Mouse (Mus musculus) gastrocnemius, adult 8-10 months (tissue): ENCODE measurements around the gene Megf8. TPM values are rescaled to one million over a fixed set of nuclear protein-coding genes. Genes with fewer than 3 reads are reported as not detected.
A peak's percentile ranks its signal among the peaks of the same experiment; 100 is the strongest.

ENCODE experiments used
- DNase-seq, 2 experiments: peaks; one replicate each; pipeline ENCODE4 v3.0.0; 2022; ENCODE audit warnings: low spot score in 2 of 2
- total RNA-seq, 4 experiments: library from RNA; stranded (reverse); gene quantifications; 2 replicates each; pipeline ENCODE4 v1.2.4; 2022

Megf8 gene
- total RNA-seq, 4 experiments from 2014 or later, result 22.6 to 26.8 (median 25.0) TPM

DNA sequence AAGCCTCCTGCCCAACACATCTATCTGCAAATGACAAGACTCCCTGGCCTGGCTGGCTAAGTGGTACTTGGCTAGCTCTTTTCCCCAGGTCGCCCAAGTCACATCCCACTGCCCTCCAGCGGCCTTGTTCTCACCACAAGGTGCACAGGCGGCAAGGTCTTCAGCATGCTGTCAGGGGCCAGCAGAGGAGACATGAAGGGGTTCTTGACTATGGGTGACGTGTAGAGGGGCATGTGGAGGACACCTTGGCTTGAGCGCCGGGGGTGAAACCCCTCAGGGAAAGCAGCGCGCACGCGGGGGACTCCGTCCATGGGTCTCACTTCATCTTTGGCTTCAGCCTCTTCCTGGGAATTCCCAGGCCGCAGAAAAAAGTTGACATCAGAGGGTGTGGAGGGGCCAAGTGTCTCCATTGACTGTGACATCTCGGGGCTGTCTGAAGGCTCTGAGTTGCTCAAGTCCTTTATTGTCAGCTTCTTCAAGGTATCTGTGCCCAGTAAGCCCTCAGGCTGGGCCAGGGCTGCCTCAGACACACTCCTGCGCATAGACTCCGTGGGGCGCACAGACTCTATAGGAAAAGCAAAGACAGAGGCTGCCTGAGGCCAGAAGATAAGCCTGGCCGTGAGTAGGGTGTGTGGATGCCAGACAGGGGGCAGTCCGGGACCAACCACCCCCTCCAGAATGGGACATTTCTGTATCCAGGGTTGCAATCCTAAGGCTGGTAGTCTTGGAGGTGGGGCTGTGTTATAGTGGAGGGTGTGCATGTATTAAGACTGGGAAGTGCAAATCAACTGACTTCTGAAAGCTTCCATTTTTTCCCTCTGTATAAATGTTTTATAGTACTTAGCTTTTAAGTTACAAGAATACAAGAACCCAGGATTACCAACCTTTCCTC lies 63.7 kb downstream of the Megf8 start:
- no peak for DNase-seq

DNA sequence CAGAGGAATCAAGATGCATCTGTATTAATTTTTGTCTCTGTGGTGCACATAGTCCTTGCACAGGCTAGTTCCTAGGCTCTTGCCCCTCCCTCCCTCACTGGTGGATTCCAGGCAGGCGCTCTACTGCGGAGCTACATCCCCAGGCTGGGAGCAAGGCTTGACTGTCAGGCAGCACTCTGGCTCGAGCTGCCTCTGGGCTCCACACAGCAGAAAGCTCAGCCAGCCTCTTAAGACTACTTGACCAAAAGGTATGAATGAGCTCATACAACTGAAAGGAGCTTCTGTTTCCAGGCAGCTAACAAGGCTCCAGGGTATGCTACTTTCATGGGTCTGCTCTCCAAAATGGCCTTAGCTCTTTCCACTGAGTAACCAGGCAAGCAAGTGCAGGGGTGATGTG lies 64.3 kb downstream of the Megf8 start:
- DNase-seq, result no peak

DNA sequence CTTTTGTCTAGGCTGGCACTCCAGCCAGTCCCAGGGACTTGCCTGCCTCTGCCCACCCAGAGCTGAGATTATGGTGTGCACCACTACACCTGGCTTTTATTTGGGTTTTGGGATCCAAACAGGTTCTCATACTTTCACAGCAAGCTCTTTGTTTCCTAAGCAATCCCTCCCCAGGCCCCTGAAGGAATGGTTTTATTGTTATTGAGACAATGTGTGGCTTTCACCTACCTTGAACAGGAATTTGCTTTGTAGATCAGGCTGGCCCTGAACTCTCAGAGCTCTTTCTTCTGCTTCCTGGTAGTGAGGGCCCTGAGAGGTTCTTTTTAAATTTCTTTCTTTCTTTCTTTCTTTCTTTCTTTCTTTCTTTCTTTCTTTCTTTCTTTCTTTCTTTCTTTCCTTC lies 65.6 kb downstream of the Megf8 start:
- DNase-seq, result no peak

DNA sequence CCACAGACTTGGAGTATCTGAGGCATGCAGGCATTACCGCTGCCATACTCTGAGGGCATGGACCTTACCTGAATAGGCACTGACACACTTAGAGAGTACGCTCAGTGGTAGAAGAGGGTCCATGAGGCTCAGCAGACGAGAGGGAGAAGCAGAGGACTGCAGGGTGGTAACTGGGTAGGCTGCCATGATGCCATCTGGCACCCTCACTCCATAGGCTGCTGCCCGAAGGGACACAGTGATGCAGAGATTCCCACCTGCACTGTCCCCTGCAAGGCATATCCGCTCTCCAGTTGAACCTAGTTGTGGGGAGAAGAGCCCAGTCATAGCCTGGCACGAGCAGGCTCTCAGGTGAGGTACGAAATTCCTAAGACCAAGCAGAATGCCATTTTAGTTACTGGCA lies 66.4 kb downstream of the Megf8 start:
- DNase-seq, result no peak

DNA sequence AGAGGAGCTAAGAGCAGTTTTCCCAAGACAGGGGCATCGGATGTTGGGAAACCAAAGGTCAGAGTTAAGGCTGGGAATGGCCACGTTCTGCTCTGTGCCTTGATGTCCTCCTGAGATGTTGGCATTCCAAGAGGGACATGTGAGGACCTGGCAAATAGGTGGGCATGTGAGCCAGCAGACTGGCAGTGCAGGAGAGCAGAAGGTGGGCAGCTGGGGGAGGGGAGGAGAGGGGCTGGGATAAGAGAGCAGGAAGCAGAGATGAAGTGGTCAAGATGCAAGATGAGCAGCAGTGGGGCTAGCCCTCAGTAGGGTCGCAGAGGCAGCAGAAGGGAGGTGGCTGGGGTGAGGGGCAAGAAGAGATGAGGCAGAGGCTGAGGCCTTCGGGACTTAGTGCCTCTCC lies 66.9 kb downstream of the Megf8 start:
- DNase-seq, result no peak

DNA sequence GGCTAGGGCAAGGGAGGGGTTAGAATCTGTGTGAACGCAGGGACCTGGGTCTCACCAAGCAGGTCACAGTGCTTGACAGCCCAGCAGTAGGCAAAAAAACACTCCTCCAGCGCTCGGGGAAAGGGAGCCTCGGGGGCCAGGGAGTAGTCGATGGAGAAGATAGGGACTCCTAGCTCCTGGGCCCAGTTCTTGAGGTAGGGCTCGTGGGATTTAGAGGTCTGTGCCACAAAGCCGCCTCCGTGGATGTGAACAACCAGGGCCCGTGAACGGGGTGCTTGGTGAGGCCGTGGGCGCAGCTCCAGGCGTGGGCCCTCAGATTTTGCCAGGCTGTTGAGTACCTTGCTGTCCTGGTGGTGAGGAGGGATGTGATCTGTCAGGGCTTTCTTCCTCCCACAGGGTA lies 67.4 kb downstream of the Megf8 start:
- DNase-seq, result no peak

DNA sequence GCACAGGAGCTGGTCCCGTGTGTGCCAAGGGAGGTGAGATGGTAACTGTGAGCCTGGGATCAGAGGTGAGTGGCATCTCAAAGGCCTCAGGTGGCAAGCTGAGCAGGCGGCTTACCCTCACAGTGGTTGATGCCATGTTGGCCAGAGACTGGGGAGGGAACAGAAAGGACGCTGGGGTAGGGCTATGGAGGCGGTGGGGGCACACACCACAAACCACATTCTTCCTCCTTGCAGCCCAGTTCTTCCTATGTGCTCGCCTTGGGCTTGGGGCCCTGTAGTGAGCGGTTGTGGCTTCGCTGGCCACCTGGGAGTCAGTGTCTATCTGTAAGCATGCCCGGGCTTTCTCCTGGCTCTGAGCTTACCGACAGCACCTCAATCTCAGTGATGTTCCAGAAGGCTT lies 67.9 kb downstream of the Megf8 start:
- DNase-seq, result no peak

DNA sequence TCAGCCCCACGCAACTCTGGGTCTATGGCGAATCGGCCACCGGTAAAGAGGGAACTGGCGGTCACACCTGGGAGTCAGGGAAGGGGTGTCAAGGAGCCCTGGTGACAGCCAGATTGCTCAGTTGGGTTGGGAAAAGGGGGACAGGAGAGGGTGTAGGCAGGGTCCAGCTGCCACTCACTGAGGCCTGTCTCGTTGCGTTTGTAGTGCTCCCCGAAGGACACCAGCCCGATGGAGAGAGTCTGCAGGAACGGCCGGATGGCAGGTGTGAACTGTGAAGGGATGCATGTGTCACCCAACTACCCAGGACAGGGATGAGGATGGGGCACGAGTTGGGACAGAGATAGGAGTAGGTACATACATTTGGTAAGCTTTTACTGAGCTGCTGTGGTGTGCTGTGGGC lies 68.3 kb downstream of the Megf8 start:
- DNase-seq, result no peak

DNA sequence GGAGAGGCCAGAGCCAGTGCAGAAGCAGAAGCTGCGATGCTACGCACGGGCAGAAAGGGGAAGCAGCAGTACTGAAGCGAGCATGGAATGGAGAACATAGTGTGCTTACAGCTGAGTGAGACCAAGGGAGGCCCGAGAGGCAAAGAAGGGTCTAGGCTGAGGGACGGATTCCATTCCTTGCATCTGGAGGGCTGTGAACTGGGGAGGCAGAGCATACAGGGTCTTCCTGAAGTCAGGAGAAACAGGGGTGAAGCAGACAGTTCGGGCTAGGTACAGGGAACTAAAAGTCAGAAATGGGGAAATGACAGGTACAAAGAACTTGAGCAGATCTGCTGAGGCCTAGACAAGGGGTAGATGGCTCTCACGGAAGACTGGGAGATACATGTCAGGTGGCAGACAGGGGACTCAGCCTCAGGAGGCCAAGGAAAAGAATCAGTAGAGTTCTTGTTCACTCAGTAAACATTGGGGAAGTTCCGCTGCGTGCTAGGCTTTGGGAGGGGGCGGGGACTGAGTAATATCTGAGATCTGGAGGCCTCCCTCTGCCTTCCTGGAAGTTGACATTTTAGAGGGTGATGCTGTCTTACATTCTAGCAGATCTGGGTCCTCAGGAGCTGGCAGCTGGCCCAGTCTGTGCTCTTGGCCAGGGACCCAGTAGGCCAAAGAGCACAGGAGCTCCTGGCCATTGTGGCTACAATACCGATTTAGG lies 69.0 kb downstream of the Megf8 start:
- DNase-seq, result peak; percentile 60 to 80

DNA sequence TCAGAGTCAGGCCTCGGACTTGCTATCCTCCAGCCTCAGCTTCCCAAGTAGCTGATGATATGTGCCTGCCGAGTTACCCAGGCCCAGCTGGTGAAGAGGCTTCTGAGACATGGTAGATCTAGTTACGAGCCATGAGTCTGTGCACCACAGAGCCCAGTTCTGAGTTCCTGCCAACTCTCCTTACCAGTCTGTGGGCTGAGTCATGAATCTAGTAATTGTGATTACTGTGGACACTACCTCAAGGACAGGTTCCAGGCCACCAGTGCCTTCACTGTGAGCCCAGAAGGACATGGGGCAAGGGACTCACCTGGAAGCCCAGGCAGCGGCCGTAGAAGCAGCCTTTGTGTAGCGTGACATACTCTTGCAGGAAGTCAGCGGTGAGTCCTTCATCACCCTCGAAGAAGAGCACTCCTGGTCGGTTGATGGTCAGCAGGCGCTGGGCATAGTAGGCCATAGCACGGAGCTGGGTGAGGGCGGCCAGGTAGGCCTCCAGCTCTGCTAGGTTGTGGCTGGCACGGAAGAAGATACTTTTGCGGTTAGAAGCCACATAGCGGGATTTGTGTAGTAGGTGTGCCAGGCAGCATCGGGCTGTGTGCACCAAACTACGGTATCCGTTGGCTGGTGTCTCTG lies 71.0 kb downstream of the Megf8 start:
- DNase-seq, result no peak

DNA sequence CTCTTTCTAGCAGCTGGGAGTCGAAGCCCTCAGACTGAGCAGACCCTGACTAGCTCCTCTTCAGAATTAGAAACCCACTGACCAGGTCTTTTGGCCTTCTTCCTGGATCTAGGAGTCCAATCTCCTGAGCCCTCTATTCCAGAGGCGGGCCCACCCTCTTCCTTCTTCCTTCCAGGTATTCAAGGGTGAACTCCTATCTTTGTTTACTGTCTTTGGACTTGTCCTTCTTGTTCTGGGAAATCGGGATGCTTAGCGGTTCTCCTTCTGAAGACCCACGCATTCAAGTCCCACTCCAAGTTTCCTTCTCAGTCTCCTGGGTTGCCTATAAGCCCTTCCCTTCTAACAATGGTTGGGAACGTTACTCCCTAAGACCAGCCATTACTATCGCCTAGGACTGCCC lies 72.0 kb downstream of the Megf8 start:
- no peak for DNase-seq

DNA sequence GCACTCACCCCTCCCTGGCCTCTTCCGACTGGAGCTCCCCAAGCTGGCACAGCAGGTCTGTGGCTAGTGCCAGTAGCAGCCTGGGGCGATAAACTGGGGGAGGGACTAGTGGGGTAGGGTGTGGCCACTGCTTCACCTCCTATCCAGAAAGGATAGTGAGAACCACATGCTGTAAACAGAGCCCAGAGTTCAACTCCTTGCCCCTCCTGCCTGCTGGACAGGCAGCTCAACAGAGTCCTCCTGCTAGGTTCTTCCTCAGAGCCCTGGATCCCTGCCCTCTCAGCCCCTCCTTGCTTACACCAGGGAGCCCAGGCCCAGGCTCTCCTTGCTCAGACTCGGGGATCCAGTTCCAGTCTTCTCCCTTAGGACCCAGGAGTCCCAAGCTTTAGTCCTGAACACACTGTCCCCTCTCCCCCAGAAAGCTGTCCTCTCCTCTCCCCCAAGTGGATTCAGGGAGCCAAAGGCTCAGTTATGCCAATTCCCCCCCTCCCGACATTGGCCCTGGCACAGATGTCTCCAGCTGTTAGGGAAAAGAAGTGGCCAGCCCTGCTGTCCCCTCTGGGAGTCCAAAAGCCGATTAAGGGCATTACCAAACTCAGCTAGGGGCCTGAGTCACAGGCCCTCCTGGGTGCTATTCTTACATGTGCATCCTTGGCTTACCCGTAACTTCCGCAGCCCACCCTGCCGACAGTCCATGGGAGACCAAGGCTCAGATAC lies 73.2 kb downstream of the Megf8 start:
- peak; percentile 64 to 82 for DNase-seq

DNA sequence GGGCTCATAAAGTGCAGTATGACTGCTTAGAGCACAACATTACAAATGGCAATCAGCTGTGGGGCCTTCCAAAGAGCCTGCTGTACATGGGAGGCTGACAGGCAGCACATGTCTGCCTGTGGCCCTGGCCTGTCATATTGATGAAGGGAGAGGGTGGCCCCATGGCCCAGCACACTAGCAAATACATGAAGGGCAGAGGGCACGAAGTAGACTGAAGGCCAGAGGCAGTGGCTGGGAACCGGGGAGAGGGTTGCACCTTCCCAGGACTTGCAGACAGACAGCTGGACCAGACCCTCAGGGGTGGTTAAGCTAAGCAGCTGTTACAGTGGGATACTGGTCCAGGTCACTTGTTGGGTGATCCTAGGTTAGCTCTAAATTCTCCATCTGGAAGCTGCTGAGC lies 74.0 kb downstream of the Megf8 start:
- DNase-seq, result no peak

DNA sequence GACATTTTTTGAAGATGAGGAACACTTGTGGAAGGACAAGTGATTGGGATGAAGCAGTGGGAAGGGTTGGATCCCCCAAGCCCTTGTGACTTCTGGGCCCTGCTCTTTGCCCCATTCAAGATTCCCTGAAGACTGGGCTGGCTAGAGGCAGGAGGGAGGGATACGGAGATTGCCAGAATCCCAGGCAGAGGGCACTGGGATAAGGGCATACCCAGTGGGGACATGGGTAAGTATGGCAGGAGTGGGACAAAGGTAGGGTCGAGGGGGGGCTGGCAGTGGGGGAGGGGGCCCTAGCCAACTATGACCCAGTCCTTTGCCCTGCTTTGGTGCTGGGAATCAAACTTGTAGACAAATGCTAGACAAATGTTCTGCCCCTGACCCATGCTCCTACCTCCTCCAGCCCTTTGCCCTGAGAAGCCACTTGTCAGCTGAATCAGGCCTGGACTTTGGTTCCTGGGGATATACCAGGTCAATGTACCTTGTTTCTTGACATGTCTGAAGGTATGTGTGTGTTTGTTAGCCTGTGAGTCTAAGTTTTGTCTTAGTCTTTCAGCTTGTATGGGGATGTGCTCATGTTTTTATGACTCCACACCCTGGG lies 75.0 kb downstream of the Megf8 start:
- DNase-seq, result no peak

DNA sequence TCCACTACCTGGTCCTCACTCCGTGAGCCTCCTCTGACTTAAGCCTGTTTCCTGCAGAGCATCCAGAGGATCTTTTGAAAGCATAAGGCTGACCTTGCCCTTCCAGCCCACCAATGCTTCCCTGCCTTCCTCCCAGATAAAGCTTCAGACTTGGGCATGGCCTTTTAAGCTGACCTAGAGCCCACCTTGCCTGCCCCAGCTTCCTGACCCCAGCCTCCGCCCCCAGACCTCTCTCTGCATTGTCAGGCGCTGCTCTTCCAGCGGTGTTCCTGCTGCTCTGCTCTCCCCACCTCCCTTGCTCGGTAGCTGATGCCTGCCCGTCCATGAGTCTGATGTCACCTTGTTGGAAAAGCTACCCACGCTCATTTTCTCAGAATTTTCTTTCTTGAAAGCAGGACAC lies 75.9 kb downstream of the Megf8 start:
- no peak for DNase-seq

DNA sequence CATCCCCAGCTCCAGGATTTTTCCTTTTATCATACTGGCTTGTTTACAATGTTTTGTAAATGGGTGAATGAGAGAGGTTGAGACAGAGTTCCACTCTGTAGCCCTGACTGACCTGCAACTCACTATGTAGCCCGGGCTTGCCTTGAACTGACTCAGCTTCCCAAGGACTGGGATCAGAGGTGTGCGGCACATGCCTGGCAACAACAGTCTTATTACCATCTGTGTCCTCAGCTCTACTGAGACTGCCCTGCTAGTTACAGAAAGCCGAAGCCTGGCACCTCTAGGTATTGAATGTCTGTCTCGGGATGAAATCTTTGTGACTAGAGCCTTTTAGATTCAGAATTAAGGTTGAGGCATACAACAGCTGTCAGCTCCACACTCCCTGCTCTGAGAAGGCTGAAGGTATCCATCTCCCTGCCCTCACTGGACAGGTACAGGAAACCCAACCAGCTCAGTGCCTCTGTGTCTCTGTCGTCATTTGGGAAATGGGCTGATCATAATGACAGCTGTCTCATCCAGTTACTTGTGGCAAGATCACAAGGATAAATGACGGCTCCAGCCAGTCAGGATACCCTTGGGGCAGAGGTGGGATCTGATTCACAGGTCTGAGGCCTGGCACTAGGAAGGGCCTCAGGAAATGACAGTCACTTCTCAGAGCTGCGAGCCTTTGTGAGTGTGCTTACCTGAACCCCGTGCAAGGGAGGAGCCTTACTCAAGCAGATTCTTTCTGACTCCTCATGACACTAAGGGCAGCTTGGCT lies 76.7 kb downstream of the Megf8 start:
- no peak for DNase-seq

DNA sequence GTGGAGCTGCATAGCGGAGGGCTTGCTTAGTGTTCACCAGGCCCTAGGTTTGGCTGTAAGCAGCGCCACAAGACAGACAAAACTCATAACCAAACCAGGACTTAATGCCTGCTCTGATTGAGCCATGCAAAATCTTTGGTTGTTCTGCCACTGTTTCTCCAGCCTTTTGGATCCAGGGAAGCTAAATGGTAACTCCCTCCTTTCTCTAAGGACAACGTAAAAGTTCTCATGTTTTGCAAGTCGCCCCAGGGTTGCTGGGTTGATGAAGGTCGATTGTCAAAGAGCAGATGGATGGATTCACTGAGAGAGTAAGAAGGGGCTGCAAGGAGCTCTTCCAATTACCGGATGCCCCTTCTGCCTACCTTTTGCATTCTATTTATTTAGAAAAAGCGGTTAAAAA lies 77.8 kb downstream of the Megf8 start:
- no peak for DNase-seq

DNA sequence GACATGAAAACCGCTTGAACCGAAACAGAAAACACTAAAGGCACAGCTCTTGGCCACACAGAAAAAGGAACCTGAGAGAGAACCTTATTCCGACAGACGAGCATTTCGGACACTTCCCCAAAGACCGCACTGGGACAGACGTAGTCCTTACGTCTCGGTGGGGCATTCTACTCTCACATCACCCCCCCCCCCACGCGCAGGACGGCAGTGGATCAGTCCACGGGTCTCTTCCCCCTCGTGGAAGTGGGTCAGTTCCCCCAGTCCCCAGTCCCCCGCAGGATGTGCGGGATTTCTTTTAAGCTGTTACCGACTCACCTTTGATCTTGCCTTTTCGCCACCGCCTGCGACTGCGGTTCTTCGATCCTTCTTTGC lies 78.2 kb downstream of the Megf8 start:
- no peak for DNase-seq

DNA sequence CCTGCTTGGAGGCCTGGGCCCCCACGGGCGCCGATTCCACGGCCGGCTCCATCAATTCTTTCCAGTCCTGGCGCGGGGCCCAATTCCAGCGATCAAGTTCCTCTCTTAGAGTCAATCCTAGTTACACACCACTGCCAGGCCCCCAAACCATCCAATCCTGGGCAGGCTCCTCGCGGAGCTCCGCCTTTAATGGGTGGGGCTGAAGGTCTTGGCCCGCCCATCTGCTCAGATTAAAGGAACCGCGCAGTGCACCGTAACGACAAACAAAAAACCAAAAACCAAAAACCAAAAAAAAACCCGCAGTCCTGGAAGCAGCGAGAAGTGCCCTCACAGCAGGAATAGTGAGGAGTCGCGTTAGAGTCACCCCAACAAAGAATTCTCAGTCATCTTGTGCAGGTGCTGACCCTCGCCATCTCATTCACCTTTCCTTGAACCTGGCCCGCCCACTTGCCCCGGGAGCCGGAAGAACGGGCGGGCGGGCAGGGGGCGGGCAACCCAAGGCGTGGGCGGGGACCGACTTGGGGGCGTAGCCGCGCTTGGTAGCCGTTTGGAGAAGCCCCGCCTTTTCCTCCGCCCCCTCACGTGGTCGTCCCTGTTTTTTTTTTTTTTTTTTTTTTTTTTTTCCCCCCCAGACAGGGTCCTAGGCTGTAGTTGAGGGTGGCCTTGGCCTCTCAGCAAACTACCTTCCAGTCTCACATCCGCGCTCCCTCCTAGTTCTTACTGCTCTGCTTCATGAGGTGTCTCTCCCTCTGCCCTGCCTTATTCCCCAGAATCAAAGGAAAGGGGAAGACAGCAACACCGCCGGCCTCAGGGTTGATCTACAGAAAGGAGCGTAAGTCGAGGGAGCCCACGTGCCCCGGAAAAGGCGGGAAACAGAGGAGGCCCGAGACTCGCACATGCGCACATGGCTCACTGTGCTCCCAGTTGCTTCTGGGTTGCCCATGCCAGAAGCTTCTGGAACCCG lies 78.9 kb downstream of the Megf8 start:
- peak; percentile 95 to 96 for DNase-seq

DNA sequence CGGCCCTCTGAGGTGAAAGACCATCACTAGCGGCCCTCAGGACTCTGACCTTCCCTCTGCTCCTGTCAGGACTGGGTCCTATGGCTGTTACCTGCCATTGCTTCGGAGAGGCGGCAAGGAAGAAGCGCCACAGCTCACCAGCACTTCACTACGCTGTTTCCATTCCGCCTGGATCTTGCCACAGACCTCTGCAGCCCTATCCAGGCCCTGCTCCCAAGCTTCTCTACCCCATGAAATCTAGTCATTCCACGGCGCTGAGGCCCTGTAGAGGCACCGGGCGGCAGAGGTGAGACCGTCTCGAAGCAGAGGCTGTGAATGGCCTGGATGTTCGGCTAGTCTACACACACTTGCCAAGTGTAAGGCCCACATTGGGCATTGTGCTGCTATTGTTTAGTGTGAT lies 79.7 kb downstream of the Megf8 start:
- DNase-seq, result no peak
